Comparison of ENCODE assay signal across 16 mouse cellular contexts in the genomic region with DNA sequence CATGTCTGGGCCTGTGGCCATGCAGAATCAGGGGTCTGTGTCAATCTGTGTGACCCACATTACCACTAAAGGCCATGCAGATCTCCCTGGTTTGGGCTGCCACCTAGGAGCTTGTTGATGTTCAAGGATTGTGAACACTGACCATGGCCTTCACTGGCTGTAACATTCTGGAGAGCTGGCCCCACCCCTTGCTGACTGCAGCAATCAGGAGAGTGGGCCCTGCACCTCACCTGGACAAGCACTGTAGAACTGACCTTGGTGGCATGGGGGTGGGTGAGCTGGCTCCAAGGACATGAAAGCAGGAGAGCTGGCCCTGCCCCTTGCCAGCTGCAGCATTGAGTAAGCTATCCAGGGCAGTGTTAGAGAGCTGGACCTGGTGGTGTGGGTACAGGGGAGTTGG.
"Had no signal": no experiment of that assay in that cellular context is flagged by ENCODE, and none has a peak within 500 bp of the region (broad histone marks: within the 10 kb centered on the region; RNA-seq: fewer than 3 reads in every experiment).

No protein-coding gene starts in this region.

- H3K27me3 ChIP-seq: midbrain, embryonic 12.5 days; neural tube, embryonic 12.5 days had no signal

- H3K4me1 ChIP-seq: midbrain, embryonic 10.5 days; midbrain, embryonic 12.5 days; neural tube, embryonic 12.5 days had no signal

- H3K9me3 ChIP-seq: midbrain, embryonic 10.5 days; midbrain, embryonic 12.5 days had no signal

- DNase-seq: lung, adult 18-20 months; lung, embryonic 14.5 days; lung, postnatal 10 days; lung, postnatal 4 days; midbrain, embryonic 14.5 days; retina, postnatal 1 day; right cerebral cortex, adult 18-20 months; right cerebral cortex, postnatal 25 days; right cerebral cortex, postnatal 4 days; spleen, adult 18-20 months; thymus, adult 18-20 months; thymus, postnatal 14 days; thymus, postnatal 36 days had no signal

- H3K9ac ChIP-seq: lung, embryonic 14.5 days; midbrain, embryonic 12.5 days; neural tube, embryonic 12.5 days had no signal

- H3K4me3 ChIP-seq: midbrain, embryonic 10.5 days; midbrain, embryonic 12.5 days; neural tube, embryonic 12.5 days had no signal

- H3K36me3 ChIP-seq: midbrain, embryonic 10.5 days; midbrain, embryonic 12.5 days; neural tube, embryonic 12.5 days had no signal

- H3K4me2 ChIP-seq: lung, embryonic 14.5 days; midbrain, embryonic 12.5 days; neural tube, embryonic 12.5 days had no signal

- H3K27ac ChIP-seq: midbrain, embryonic 10.5 days; midbrain, embryonic 12.5 days; neural tube, embryonic 12.5 days had no signal
